Mouse (Mus musculus) testis, postnatal 10 days (tissue): ENCODE results near the gene Slc7a7.

Source experiments
- DNase-seq: peaks from one replicate; pipeline ENCODE4 v3.0.0; 2021; ENCODE audit warnings: low spot score

Slc7a7 gene

GRCm38 (mm10) chr14:54328548-54328947 is 89.0 kb downstream of the Slc7a7 start:
- no peak for DNase-seq

- DNase-seq = no peak
Observed at GRCm38 (mm10) chr14:54324486-54324885, 93.1 kb downstream of the Slc7a7 start.

GRCm38 (mm10) chr14:54321556-54322376 is 95.8 kb downstream of the Slc7a7 start:
- no peak for DNase-seq
